Mouse (Mus musculus): ENCODE measurements at regions not wholly inside any gene's neighbourhood (a gene's known extent, or its start where the extent isn't known, plus 50 kb on each side); places are given as distances from the start of the nearest gene placed in this dataset.

DNA sequence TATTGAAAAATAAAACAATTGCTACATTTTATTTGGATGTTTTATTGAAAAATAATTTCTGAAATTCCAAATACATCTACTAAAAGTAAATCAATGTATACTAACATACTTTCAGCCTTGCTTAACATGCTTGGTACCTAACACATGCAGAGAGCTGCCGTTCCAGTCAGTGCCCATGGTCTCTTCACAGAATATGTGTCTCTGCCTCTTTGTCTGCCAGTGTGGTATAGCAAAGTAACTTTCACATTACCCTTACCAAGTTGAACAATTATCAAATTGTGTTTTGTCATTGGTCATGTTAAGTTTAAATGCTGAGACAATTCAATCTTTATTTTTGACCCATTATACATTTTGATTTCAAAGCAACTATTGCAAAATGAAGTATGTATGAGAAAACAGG is 1159.2 kb upstream of the Foxg1 start:
- TF ChIP-seq POLR2A (IDR thresholded peaks at IDR 0.05; ENCODE audit: control insufficient read depth in 1 of 2, insufficient read depth in 1 of 2, low read depth in 1 of 2, low read length in 2 of 2, poor library complexity in 1 of 2) = no peak
- TF ChIP-seq CTCF (IDR thresholded peaks at IDR 0.05 in 2 of 3, conservative IDR thresholded peaks at IDR 0.05 in 1 of 3; ENCODE audit: control insufficient read depth in 1 of 3, insufficient read depth in 1 of 3, low read depth in 2 of 3, low read length in 3 of 3, poor library complexity in 1 of 3, severe bottlenecking in 1 of 3) = no peak
- no peak for TF ChIP-seq GATA1 (IDR thresholded peaks at IDR 0.05; ENCODE audit: low read depth, low read length)
- TF ChIP-seq ZKSCAN1 (IDR thresholded peaks at IDR 0.05; ENCODE audit: low read depth, low read length) = no peak

Measured in MEL (cell line).